Mouse (Mus musculus) splenic B cell, adult 2 months (primary cell): ENCODE data around the gene Lmln.
"Not testable (repeated sequence)": the region's sequence is repeated elsewhere in the genome, so short reads cannot be mapped to it uniquely, and the experiment has no call there.

ENCODE experiments used
- DNase-seq: peaks from one replicate; pipeline ENCODE4 v3.0.0-alpha.2; 2011; ENCODE audit warnings: low read depth, low spot score
- H3K27me3 ChIP-seq: 2 replicates; pipeline ENCODE4 v1.6.1; 2012; ENCODE audit warnings: mild to moderate bottlenecking, low read length, moderate library complexity, mixed read lengths; ENCODE audit not compliant: control insufficient read depth, poor library complexity, insufficient read depth, severe bottlenecking
- H3K36me3 ChIP-seq: 2 replicates; pipeline ENCODE4 v1.6.1; 2012; ENCODE audit warnings: mild to moderate bottlenecking, low read length, moderate library complexity, mixed read lengths; ENCODE audit not compliant: control insufficient read depth, poor library complexity, insufficient read depth, severe bottlenecking

The Lmln gene

GRCm38 (mm10) chr16:33048686-33049085 lies 13.6 kb upstream of the Lmln start:
- H3K27me3 ChIP-seq: no peaks in the 10 kb centered on the region
- DNase-seq: no peak
- H3K36me3 ChIP-seq: no peaks in the 10 kb centered on the region

GRCm38 (mm10) chr16:33049809-33050208 lies 12.5 kb upstream of the Lmln start:
- Histone ChIP-seq H3K36me3 (no peaks in the 10 kb centered on the region), H3K27me3 (no peaks in the 10 kb centered on the region)
- no peak for DNase-seq

GRCm38 (mm10) chr16:33053141-33053540 lies 9.2 kb upstream of the Lmln start:
- Histone ChIP-seq H3K27me3 (no peaks in the 10 kb centered on the region), H3K36me3 (peaks cover under 1% of the 10 kb centered on the region; the same call in 1 of the 2 replicates)
- no peak for DNase-seq

GRCm38 (mm10) chr16:33054927-33055326 lies 7.4 kb upstream of the Lmln start:
- not testable (repeated sequence) for DNase-seq, H3K27me3 ChIP-seq, H3K36me3 ChIP-seq

GRCm38 (mm10) chr16:33055655-33056054 lies 6.7 kb upstream of the Lmln start:
- Histone ChIP-seq H3K36me3 (peaks cover 3% of the 10 kb centered on the region), H3K27me3 (no peaks in the 10 kb centered on the region)
- DNase-seq: no peak

GRCm38 (mm10) chr16:33056095-33056785 lies 6.1 kb upstream of the Lmln start, which contains the start of the genes Iqcg and Rpl35a:
Gene Iqcg, minus strand, starts transcription at chr16:33056218.
Gene Rpl35a, plus strand, starts transcription at chr16:33056453.
- peaks cover 3% of the 10 kb centered on the region for H3K36me3 ChIP-seq
- peak; percentile 92 for DNase-seq
- no peaks in the 10 kb centered on the region for H3K27me3 ChIP-seq

- H3K36me3 ChIP-seq: peaks cover 3% of the 10 kb centered on the region
- no peaks in the 10 kb centered on the region for H3K27me3 ChIP-seq
- no peak for DNase-seq
Measured at GRCm38 (mm10) chr16:33056786-33057185, 5.5 kb upstream of the Lmln start.

GRCm38 (mm10) chr16:33058033-33058432 lies 4.3 kb upstream of the Lmln start:
- H3K36me3 ChIP-seq: peaks cover 3% of the 10 kb centered on the region
- no peaks in the 10 kb centered on the region for H3K27me3 ChIP-seq
- DNase-seq: no peak

- H3K36me3 ChIP-seq, H3K27me3 ChIP-seq, DNase-seq: not testable (repeated sequence)
Measured at GRCm38 (mm10) chr16:33058656-33059055, 3.7 kb upstream of the Lmln start.

- Histone ChIP-seq H3K27me3 (no peaks in the 10 kb centered on the region), H3K36me3 (peaks cover 3% of the 10 kb centered on the region)
- DNase-seq: no peak
Measured at GRCm38 (mm10) chr16:33059471-33059870, 2.9 kb upstream of the Lmln start.

GRCm38 (mm10) chr16:33060926-33061325 lies 1.4 kb upstream of the Lmln start:
- Histone ChIP-seq H3K27me3 (no peaks in the 10 kb centered on the region), H3K36me3 (peaks cover 3% of the 10 kb centered on the region)
- DNase-seq: no peak

GRCm38 (mm10) chr16:33061400-33061799 lies 921 bp upstream of the Lmln start:
- Histone ChIP-seq H3K36me3 (peaks cover 3% of the 10 kb centered on the region), H3K27me3 (no peaks in the 10 kb centered on the region)
- DNase-seq: no peak

- Histone ChIP-seq H3K36me3 (peaks cover 3% of the 10 kb centered on the region), H3K27me3 (no peaks in the 10 kb centered on the region)
- DNase-seq: no peak
Measured at GRCm38 (mm10) chr16:33062682-33063131, 386 bp downstream of the Lmln start.

GRCm38 (mm10) chr16:33063267-33063666 lies 946 bp downstream of the Lmln start:
- peaks cover 2% of the 10 kb centered on the region; the same call in 1 of the 2 replicates for H3K36me3 ChIP-seq
- DNase-seq: no peak
- no peaks in the 10 kb centered on the region for H3K27me3 ChIP-seq

GRCm38 (mm10) chr16:33064636-33065035 lies 2.3 kb downstream of the Lmln start:
- no peak for DNase-seq
- H3K27me3 ChIP-seq: no peaks in the 10 kb centered on the region
- no peaks in the 10 kb centered on the region for H3K36me3 ChIP-seq

- Histone ChIP-seq H3K27me3 (no peaks in the 10 kb centered on the region), H3K36me3 (no peaks in the 10 kb centered on the region)
- no peak for DNase-seq
Measured at GRCm38 (mm10) chr16:33070928-33071327, 8.6 kb downstream of the Lmln start.
